Mouse (Mus musculus) retina, embryonic 14.5 days (tissue): Measurements from ENCODE around the gene Clip2.
"Not testable (repeated sequence)": the region's sequence is repeated elsewhere in the genome, so short reads cannot be mapped to it uniquely, and the experiment has no call there.

Experiments used
- DNase-seq: peaks from one replicate; pipeline ENCODE4 v3.0.0-alpha.2; 2015; ENCODE audit warnings: low spot score

Clip2 gene

GRCm38 (mm10) chr5:134489583-134489982 lies 62.7 kb downstream of the Clip2 start:
- peak; percentile 66 for DNase-seq

DNA sequence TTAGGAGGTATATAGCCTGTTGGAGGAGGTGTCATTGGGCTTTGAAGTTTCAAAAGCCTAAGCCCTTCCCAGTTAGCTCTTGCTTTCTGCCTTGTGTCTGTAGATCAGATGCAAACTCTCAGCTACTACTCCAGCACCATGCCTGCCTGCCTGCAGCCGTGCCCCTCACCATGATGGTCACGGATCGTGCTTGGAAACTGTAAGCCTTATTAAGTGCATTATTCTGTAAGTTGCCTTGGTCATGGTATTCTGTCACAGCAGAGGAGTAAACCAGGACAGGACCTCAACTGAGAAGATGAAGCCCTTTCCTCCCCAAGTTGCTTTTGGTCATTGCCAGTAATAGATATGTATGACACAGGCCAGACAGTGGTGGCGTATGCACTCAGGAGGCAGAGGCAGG lies 63.6 kb downstream of the Clip2 start:
- DNase-seq = no peak

DNA sequence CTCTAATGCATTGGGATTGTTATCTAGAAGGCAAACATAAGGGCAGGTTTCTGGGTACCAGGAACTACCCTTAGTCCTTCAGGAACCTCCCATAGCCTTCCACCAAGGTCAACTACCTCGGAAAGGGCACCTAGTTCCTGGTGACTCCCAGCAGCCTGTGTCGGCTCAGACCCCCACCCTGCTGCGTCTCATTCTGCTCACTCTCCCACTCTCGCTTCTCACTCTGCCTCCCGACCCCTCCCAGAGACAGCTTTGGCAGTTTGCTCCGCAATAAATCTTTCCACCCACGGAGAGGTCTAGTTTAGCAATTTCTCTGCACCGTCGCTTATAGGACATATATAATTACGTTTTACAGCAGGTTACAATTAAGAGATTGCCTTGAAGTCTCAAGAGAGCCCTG lies 64.2 kb downstream of the Clip2 start:
- no peak for DNase-seq

- DNase-seq = peak; percentile 95
Measured at GRCm38 (mm10) chr5:134485900-134486665, 66.2 kb downstream of the Clip2 start.

DNA sequence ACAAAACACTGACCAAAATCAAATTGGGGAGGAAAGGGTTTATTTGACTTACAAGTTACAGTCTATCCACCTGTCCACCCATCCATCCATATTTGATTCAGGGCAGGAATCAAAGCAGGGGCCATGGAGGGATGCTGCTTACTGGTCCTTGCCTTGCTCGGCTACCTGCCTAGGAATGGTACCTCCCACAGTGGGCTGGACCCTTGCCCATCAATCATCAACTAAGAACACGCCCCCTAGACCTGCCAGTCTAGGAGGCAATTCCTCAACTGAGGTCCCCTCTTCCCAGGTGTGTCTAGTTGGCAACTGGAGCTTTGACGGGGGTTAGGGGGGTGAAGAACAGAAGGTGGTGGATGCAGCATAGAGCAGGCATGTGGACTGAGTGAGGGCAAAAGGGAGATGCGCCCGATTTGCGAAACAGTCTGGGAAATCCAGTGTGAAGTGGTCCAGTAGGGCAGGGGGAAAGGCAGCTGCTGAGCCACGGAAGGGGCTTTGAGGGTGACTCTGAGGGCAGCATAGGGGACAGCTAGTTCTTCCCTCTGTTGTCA lies 67.0 kb downstream of the Clip2 start:
- no peak for DNase-seq

GRCm38 (mm10) chr5:134483291-134483690 lies 68.9 kb downstream of the Clip2 start:
- no peak for DNase-seq

GRCm38 (mm10) chr5:134482331-134482730 lies 69.9 kb downstream of the Clip2 start:
- no peak for DNase-seq

DNA sequence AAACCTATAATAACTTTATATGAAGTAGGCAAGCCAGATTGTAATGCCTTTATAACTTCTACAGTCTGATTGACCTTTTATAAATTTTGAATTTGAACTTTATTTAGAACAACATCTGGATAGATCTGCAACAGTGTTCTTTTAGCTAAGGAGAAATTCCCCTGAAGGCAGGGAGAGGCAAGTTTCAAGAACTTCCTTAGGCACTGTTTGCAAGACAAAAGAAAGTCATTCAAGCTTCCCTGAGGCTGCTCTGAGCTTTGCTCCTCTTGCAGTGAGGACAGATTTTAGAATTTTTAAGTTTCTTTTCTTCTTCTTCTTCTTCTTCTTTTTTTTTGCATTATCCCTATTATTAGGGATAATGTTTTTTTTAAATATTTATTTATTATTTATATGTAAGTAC lies 73.3 kb downstream of the Clip2 start:
- not testable (repeated sequence) for DNase-seq

DNA sequence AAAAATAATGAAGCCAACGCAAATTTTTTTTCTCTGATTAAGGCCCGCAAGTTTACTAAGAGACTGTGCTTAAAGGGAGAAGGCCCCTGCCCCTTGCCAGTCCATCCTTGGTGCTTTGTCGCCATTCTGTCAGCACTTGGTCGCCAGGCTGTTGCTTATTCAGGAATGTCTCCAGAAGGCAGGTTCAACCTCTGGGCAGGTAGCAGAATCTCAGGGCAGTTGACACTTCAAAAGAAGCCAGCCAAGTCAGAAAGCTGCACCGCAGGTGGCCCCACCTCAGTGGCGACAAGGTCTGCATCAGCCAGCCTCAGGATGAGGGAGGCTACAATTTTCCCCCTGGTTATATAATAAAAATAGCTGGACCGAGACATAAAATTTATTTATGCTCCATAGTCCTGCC lies 76.5 kb downstream of the Clip2 start:
- not testable (repeated sequence) for DNase-seq

GRCm38 (mm10) chr5:134475006-134475605 lies 77.1 kb downstream of the Clip2 start:
- DNase-seq = no peak

DNA sequence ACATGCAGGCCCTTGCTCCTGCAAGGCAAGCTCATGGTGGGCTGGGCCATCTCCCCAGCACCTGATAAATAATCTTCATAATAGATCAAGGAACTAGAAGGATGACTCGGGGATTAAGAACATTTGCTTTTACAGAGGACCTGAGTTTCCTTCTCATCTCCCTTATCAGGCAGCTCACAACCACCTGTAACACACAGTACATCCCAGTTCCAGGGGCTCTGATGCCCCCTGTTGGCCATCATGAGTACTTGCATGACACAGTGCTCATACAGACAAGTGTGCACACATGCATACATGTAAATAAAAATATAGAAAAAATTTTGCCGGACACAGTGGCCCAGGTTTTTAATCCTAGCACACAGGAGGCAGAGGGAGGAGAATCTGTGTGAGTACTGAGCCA lies 78.3 kb downstream of the Clip2 start:
- no peak for DNase-seq

GRCm38 (mm10) chr5:134470538-134471169 lies 81.6 kb downstream of the Clip2 start:
- no peak for DNase-seq

- no peak for DNase-seq
Measured at GRCm38 (mm10) chr5:134469559-134470150, 82.6 kb downstream of the Clip2 start.

- no peak for DNase-seq
Measured at GRCm38 (mm10) chr5:134468158-134468765, 84.0 kb downstream of the Clip2 start.

GRCm38 (mm10) chr5:134467030-134467549 lies 85.1 kb downstream of the Clip2 start:
- no peak for DNase-seq

DNA sequence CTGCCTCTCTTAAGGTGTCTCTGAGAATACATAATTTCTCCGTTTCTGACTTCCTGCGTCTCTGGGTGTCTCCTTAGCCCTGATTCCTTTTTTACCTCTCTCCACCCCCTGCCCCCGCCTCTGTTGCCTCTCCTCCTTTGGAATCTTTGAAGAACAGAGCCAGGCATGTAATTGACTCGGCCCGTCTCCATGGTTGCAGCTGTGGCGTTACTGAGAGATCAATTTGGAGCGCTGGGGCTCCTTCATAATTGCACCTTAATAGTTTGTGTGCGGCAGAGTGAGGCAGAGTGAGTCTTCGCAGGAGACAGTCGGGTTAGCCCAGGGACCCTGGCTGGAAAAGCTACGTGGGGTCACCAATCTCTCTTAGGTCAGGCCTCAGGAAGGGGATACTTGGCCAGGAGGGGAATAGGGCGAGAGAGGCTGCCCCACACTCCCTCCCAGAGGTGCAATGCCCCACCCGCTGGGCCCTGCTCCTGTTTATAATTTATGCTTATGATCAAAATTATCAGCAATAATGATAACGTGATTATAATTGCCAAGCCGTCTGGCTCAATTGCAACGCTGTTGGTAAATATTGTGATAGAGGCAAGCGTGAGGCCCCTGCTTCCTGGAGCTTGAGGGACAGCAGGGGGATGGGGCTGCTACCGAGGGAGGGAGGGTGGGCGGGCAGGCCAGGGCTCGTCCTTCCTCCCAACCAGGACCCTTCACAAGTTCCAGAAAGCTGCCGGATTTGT lies 85.8 kb downstream of the Clip2 start:
- DNase-seq = peak; percentile 72

GRCm38 (mm10) chr5:134465197-134465596 lies 87.0 kb downstream of the Clip2 start:
- no peak for DNase-seq

- no peak for DNase-seq
Measured at GRCm38 (mm10) chr5:134464225-134464624, 88.0 kb downstream of the Clip2 start.

DNA sequence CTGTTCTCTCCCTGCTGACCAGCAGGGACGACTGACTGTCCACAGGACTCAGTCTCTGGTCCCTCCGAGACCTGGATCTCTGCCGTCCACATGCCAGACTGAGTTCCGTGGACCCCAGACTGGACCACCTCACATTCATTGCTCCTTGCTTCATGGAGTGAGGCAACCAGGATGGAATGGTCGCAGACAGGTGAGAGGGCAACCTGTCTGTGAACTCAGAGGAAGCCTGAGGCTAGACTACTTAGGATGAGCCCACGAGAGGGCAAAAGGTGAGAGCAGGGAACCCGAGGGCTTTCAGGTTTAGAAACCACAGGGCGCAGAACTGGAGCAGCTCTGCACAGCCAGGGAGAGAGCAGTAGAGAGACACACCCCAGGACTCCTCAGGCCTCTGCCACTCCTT lies 89.5 kb downstream of the Clip2 start:
- DNase-seq = no peak

GRCm38 (mm10) chr5:134462316-134462715 lies 89.9 kb downstream of the Clip2 start:
- no peak for DNase-seq

DNA sequence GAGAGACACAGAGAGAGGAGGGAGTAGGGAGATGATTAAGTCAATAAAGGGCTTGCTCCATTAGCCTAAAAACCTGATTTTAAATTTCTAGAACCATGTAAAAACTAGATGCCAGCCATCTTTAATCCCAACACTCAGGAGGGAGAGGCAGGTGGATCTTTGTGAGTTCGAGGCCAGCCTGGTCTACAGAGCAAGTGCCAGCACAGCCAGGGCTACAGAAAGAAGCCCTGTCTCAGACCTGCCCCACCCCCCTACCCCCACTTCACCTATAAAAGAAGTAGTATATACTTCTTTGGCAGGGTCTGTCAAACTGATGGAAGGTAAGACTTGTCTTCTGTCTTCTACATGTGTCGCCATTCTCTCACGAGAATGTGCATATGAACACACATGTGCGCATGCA lies 91.7 kb downstream of the Clip2 start:
- no peak for DNase-seq
